Mouse (Mus musculus) cerebellum, adult 18-20 months (tissue): Measurements from ENCODE around the gene Olfr770.
"Not testable (repeated sequence)": the region's sequence is repeated elsewhere in the genome, so short reads cannot be mapped to it uniquely, and the experiment has no call there.

Experiments used
- DNase-seq, 2 experiments: peaks; one replicate each; pipeline ENCODE4 v3.0.0; 2021

The Olfr770 gene

GRCm38 (mm10) chr10:129138898-129139297 lies at the start of gene Olfr770:
Gene Olfr770, minus strand, starts transcription at chr10:129138998.
- no peak for DNase-seq

- not testable (repeated sequence) for DNase-seq
Observed at GRCm38 (mm10) chr10:129187319-129187718, 48.5 kb upstream of the Olfr770 start, which contains the start of gene Olfr773. Gene Olfr773, minus strand, starts transcription at chr10:129187419.

- not testable (repeated sequence) for DNase-seq
Observed at GRCm38 (mm10) chr10:129177821-129178220, 39.0 kb upstream of the Olfr770 start, which contains the start of gene Olfr772. Gene Olfr772, minus strand, starts transcription at chr10:129177921.

- DNase-seq = no peak
Observed at GRCm38 (mm10) chr10:129164651-129165050, 25.9 kb upstream of the Olfr770 start, which contains the start of gene Olfr771. Gene Olfr771, minus strand, starts transcription at chr10:129164751.

GRCm38 (mm10) chr10:129117761-129118160 lies 21.0 kb downstream of the Olfr770 start, which contains the start of gene Olfr769:
Gene Olfr769, minus strand, starts transcription at chr10:129117861.
- DNase-seq = no peak

GRCm38 (mm10) chr10:129115146-129115545 lies 23.7 kb downstream of the Olfr770 start:
- DNase-seq = no peak

GRCm38 (mm10) chr10:129101231-129101630 lies 37.6 kb downstream of the Olfr770 start:
- DNase-seq = no peak

- DNase-seq = no peak
Observed at GRCm38 (mm10) chr10:129099275-129099674, 39.5 kb downstream of the Olfr770 start, which contains the start of gene Olfr768. Gene Olfr768, minus strand, starts transcription at chr10:129099375.

GRCm38 (mm10) chr10:129082810-129083209 lies 56.0 kb downstream of the Olfr770 start, which contains the start of gene Olfr767:
Gene Olfr767, minus strand, starts transcription at chr10:129082910.
- DNase-seq = not testable (repeated sequence)
